Mouse (Mus musculus): ENCODE results near the gene Atp10a. TPM values are rescaled to one million over a fixed set of nuclear protein-coding genes. Genes with fewer than 3 reads are reported as not detected.

The Atp10a gene
- polyA plus RNA-seq, 1 experiment from 2014 or later = 2.4 TPM

DNA sequence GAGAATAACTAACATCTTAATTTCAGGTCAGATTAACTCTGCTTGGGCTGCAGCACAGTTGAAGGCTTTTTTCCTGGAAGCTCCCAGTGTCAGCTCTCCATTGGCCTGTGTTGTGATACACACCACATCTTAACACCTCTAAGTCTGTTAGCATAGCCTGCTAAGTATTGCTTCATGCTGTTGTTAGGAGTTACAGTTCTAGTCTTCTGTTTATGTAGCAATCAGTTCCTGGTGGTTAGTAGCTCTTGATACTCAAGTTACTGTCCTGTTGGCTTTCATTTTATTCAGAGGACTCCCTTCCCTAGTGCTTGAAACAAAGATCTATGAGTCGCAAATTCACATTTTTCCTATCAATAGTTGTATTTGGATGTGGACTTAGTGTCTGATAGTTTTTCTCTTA is 39.7 kb downstream of the Atp10a start:
- H3K36me3 ChIP-seq (replicated peaks) = no peaks in the 10 kb centered on the region
- no peaks in the 10 kb centered on the region for H3K9me3 ChIP-seq
- 91% methylated on average over 1 of the region's 1 CpGs for WGBS

DNA sequence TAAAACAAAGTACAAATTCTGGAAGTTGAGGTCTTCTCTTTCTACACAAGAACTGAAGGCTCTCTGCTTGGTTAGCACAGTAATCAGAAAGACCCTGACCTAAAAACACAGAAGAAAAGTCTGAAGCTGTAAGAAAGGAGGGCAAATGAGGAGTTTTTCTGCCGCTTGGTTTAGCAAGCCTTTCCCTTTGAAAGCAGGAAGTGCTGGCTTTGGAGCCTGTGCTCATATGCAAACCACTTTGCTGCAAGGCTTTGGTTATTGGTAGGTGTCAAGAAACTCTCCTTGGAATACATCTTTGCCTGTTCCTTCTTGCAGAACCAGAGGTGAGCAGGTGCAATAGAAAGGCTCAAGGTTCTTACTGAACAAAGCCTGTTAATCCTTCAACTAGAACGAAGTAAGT is 41.1 kb downstream of the Atp10a start:
- Histone ChIP-seq H3K27ac (no peak overlapping the region), H3K4me1 (0 out of 2 replicates have a peak, but pooled peaks cover 2% of the 10 kb centered on the region), H3K9me3 (no peaks in the 10 kb centered on the region), H3K27me3 (ENCODE audit: poor library complexity, severe bottlenecking) (no peaks in the 10 kb centered on the region), H3K4me3 (no peak overlapping the region), H3K36me3 (replicated peaks) (no peaks in the 10 kb centered on the region)
- 69% methylated on average over 2 of the region's 2 CpGs for WGBS
- DNase-seq (ENCODE audit: extremely low spot score, low spot score) = no peak

More for the DNA sequence above, 39.7 kb downstream of the Atp10a start:
- Histone ChIP-seq H3K27me3 (ENCODE audit: poor library complexity, severe bottlenecking) (no peaks in the 10 kb centered on the region), H3K4me1 (0 out of 2 replicates have a peak, but pooled peaks cover 2% of the 10 kb centered on the region), H3K27ac (no peak overlapping the region), H3K4me3 (no peak overlapping the region)
- no peak for DNase-seq (ENCODE audit: extremely low spot score, low spot score)

DNA sequence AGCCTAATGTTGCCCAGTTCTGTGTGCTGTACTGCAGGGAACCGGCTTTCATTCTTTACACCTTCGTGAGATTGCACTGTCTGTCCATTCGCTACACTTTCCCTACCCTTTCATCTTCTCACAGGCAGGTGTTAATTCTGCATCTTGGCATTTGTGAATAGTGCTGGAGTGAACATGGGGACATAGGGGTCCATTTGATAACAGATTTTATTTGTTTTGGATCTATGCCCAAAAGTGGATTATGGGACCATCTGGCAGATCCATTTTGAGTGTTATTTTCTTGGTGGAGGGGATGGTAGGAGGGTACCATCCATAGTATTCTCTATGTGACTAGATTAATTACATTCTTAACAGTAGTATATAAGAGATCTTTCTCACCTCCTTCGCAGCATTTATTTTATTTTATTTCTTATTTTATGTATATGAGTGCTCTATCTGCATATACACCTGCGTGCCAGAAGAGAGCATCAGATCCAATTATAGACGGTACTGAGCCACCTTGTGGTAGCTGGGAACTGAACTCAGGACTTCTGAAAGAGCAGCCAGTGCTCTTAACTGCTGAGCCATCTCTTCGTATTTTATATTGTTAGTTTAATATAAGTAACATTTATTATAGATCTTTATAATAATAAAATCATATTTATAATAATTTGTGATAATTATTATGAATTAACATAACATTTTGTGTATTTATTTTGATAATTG is 42.9 kb downstream of the Atp10a start:
- 90% methylated on average over 7 of the region's 7 CpGs for WGBS
- DNase-seq (ENCODE audit: extremely low spot score, low spot score) = no peak

DNA sequence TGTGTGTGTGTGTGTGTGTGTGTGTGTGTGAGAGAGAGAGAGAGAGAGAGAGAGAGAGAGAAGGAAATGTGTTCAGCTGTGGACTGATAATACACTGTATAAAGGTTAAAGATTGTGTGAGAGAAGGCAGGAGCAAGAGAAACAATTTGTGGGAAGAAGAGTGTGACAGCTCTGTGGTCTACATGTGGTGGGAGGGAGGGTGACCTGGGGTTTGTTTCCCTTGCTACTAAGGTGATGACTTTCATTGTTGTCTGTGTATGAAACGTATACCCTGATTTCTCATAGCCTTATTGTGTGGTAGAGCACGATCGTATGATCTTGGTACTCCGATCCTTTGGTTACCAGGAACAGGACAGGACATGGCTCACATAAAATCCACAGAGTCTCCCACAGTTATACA is 45.3 kb downstream of the Atp10a start:
- no peaks in the 10 kb centered on the region for H3K4me1 ChIP-seq
- H3K27ac ChIP-seq = no peak overlapping the region
- H3K9me3 ChIP-seq = no peaks in the 10 kb centered on the region
- 92% methylated on average over 4 of the region's 4 CpGs for WGBS
- DNase-seq (ENCODE audit: extremely low spot score, low spot score) = no peak
- H3K4me3 ChIP-seq = no peak overlapping the region
- H3K27me3 ChIP-seq (ENCODE audit: poor library complexity, severe bottlenecking) = no peaks in the 10 kb centered on the region
- no peaks in the 10 kb centered on the region for H3K36me3 ChIP-seq (replicated peaks)

More for the DNA sequence above, 42.9 kb downstream of the Atp10a start:
- H3K27me3 ChIP-seq (ENCODE audit: poor library complexity, severe bottlenecking) = no peaks in the 10 kb centered on the region
- H3K36me3 ChIP-seq (replicated peaks) = no peaks in the 10 kb centered on the region
- no peak overlapping the region for H3K4me3 ChIP-seq
- H3K27ac ChIP-seq = no peak overlapping the region
- H3K9me3 ChIP-seq = no peaks in the 10 kb centered on the region
- no peaks in the 10 kb centered on the region for H3K4me1 ChIP-seq

DNA sequence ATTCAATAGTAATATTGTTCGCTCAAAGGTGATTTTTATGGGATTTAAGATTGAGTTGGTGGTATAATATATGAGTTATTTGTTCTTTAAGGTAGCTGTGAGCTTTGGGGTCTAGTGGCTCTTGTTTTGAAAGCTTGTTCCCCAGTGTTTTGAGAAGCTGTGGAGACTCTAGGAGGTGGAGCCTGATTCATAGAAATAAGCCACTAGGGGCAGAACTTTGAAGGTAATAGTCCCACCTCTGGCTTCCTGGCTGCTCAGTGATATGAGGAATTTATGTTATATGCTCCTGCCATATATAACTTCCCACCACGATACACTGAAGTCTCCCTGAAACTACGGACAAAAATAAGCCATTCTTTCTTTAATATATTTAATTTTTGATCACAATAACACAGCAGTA is 49.2 kb downstream of the Atp10a start:
- WGBS = 85% methylated on average over 3 of the region's 3 CpGs

DNA sequence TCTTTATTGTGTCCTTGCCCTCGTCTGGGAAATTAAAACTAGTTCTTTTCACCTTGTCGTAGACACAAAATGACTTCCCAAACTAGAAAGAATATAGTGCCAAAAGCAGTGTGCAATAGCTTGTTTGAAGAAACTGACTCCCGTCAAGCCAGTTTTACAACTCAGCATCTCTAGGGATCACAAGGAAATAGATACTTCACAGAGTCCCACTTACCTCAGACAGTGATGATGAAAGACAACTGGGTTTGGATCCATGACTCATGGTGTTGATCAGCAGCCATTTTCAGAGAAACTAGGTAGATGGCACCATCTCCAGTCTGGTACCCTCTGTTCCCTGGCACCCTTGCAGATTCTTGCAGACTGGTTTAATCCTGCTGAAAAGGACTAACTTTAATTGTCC is 53.3 kb downstream of the Atp10a start:
- no peaks in the 10 kb centered on the region for H3K4me1 ChIP-seq
- H3K4me3 ChIP-seq = no peak overlapping the region
- H3K27me3 ChIP-seq (ENCODE audit: poor library complexity, severe bottlenecking) = no peaks in the 10 kb centered on the region
- no peak overlapping the region for H3K27ac ChIP-seq
- no peaks in the 10 kb centered on the region for H3K9me3 ChIP-seq
- 90% methylated on average over 3 of the region's 3 CpGs for WGBS
- DNase-seq (ENCODE audit: extremely low spot score, low spot score) = no peak
- no peaks in the 10 kb centered on the region for H3K36me3 ChIP-seq (replicated peaks)

More for the DNA sequence above, 49.2 kb downstream of the Atp10a start:
- H3K4me3 ChIP-seq = no peak overlapping the region
- H3K36me3 ChIP-seq (replicated peaks) = no peaks in the 10 kb centered on the region
- H3K27ac ChIP-seq = no peak overlapping the region
- no peaks in the 10 kb centered on the region for H3K27me3 ChIP-seq (ENCODE audit: poor library complexity, severe bottlenecking)
- H3K9me3 ChIP-seq = no peaks in the 10 kb centered on the region
- no peaks in the 10 kb centered on the region for H3K4me1 ChIP-seq
- DNase-seq (ENCODE audit: extremely low spot score, low spot score) = no peak

DNA sequence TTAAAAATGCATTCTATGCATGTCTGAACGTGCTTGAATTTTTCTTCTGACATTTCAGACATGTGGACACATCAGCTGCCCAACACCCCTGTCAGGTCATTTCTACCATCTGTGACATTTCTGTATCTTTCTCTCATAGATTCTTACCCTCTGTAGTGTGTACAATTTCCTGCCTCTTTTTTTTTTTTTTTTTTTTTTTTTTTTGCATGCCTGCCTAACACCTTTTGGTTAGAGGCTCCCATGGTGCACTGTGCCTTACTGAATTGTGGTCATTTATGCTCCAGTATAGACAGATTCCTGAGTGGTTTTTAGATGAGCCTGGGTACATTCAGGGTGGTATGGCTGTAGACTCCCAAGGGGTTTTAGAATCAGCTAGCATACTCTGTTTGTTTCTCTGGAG is 54.3 kb downstream of the Atp10a start:
- H3K27me3 ChIP-seq (ENCODE audit: poor library complexity, severe bottlenecking) = no peaks in the 10 kb centered on the region
- no peak for DNase-seq (ENCODE audit: extremely low spot score, low spot score)
- no peak overlapping the region for H3K27ac ChIP-seq
- H3K4me3 ChIP-seq = no peak overlapping the region
- no peaks in the 10 kb centered on the region for H3K9me3 ChIP-seq
- WGBS = 92% methylated on average over 1 of the region's 1 CpGs
- H3K36me3 ChIP-seq (replicated peaks) = no peaks in the 10 kb centered on the region
- H3K4me1 ChIP-seq = no peaks in the 10 kb centered on the region

DNA sequence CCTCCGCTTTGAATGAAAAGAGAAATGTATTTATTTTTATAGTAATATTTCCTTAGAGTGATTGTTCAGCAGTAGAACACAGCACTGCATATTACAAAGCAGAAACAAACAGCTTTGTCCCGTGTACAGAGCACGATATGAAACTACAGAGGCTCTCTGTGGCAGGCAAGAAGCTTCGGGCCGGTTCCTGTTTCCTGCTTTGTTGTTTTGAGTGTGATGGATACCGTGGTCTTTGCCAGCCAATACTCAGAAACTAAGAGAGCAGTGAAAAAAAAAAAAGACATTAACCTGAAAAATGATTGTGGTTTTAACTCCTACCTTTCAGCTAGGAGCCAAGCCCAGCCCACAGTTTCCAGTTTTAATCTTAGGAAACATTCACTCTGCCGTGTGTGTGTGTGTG is 55.8 kb downstream of the Atp10a start:
- H3K27ac ChIP-seq = no peak overlapping the region
- H3K36me3 ChIP-seq (replicated peaks) = no peaks in the 10 kb centered on the region
- no peaks in the 10 kb centered on the region for H3K4me1 ChIP-seq
- no peak overlapping the region for H3K4me3 ChIP-seq
- DNase-seq (ENCODE audit: extremely low spot score, low spot score) = no peak
- no peaks in the 10 kb centered on the region for H3K27me3 ChIP-seq (ENCODE audit: poor library complexity, severe bottlenecking)
- H3K9me3 ChIP-seq = no peaks in the 10 kb centered on the region
- 93% methylated on average over 7 of the region's 7 CpGs for WGBS

DNA sequence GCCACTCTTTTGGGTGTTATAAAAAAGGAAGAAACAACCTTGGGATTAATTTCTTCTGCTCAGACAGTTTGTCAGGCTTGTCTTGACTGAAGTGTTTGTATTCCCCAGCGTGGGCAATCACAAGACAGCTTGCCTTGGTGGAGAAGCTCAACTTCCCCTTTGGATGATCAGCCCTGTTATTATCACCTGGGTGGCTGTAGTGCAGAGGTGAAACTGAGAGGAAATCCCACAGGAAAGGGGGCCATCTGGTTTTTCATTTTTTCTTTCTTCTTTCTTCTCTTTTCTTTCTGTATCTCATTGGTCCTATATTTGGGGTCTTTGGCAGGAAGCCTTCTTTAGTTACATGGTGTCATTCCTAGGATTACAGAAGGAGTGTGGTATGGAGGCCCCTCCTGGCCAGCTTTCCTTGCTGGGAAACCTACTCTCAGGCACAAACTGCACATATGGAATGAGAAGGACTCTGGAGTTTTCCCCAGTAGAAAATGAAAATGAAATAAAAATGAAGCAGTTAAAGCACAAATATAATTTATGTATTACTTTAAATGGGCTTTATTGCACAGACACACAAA is 59.7 kb downstream of the Atp10a start:
- WGBS = 89% methylated on average over 1 of the region's 1 CpGs
- Histone ChIP-seq H3K9me3 (no peaks in the 10 kb centered on the region), H3K36me3 (replicated peaks) (no peaks in the 10 kb centered on the region), H3K27me3 (ENCODE audit: poor library complexity, severe bottlenecking) (no peaks in the 10 kb centered on the region), H3K4me1 (peaks cover 12% of the 10 kb centered on the region), H3K4me3 (no peak overlapping the region), H3K27ac (no peak overlapping the region)
- DNase-seq (ENCODE audit: extremely low spot score, low spot score) = no peak

DNA sequence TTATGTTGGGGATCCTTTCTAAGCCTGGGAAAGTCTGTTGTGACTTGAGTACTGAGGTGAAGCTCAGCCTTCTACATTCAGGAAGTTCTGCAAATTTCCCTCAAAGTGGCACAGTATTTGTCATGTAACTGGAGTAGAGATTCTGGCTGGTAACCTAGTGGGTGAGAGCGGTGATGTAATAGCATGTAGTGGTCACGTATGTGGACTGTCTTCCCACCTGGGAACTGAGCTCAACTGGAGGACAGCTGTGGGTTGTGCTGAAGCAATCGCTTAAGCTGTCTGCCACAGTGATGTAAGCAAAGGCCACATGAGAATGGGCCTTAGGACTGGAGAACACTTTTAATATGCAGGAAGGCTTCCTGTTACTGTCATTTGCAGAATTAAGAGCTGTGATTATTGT is 60.7 kb downstream of the Atp10a start:
- Histone ChIP-seq H3K27ac (no peak overlapping the region), H3K27me3 (ENCODE audit: poor library complexity, severe bottlenecking) (no peaks in the 10 kb centered on the region), H3K4me1 (peaks cover 12% of the 10 kb centered on the region), H3K36me3 (replicated peaks) (no peaks in the 10 kb centered on the region), H3K4me3 (no peak overlapping the region), H3K9me3 (no peaks in the 10 kb centered on the region)
- no peak for DNase-seq (ENCODE audit: extremely low spot score, low spot score)
- 91% methylated on average over 3 of the region's 3 CpGs for WGBS

DNA sequence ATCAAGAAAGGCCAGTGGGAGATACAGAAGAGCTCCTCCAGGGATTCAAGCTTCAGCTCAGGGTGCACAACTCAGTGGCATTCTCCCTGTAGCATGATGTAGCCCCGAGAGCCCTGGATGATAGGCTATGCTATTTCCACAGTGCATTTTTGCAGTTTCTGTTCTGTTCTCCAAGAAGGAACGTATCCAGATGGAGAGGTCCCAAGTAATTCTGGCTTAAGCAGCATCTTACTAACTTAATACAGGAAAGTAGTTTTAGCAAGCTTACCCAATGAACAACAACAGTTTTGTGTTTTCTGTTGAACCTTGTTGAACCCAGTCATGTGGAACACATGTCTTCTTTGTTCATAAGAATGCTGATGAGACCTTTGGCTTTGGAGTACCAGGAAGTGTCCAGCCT is 62.6 kb downstream of the Atp10a start:
- H3K27ac ChIP-seq = no peak overlapping the region
- no peaks in the 10 kb centered on the region for H3K36me3 ChIP-seq (replicated peaks)
- no peak overlapping the region for H3K4me3 ChIP-seq
- 75% methylated on average over 2 of the region's 2 CpGs for WGBS
- no peaks in the 10 kb centered on the region for H3K9me3 ChIP-seq
- no peak for DNase-seq (ENCODE audit: extremely low spot score, low spot score)
- no peaks in the 10 kb centered on the region for H3K27me3 ChIP-seq (ENCODE audit: poor library complexity, severe bottlenecking)
- H3K4me1 ChIP-seq = peaks cover 12% of the 10 kb centered on the region

DNA sequence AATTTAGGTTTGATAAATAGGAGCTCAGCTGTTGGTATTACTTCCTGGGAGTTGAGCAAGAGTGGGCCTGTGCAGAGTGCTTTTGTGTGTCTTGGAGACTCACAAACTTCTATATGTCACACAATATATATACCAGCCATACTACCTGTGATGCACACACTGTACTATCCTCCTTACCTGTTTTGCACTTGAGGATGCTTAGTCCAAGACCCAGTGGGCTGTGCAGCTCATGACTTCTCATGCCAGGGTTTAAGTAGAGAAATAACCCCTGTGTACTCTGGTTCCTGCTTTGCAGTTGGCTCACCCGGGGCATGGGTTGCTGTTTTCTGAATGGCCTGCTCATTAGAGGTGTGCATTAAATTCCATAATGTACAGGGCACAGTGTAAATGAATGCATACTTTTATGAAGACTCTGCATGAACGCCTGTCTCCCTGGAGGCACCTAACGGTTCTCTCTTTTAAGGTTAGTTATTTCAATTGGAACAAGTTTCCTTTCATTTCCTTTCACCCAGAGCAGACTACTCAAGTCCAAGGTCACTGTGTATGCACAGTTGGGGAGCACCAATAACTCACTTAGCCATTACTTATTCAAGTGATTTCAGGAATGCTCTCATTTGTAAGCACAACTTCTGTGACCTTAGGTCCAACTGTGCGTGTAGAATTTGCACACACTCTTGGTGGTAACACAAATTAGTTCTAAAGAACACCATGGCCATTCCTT is 63.4 kb downstream of the Atp10a start:
- Histone ChIP-seq H3K4me1 (peaks cover 12% of the 10 kb centered on the region), H3K4me3 (no peak overlapping the region), H3K36me3 (replicated peaks) (no peaks in the 10 kb centered on the region), H3K27ac (no peak overlapping the region), H3K9me3 (no peaks in the 10 kb centered on the region), H3K27me3 (ENCODE audit: poor library complexity, severe bottlenecking) (no peaks in the 10 kb centered on the region)
- DNase-seq (ENCODE audit: extremely low spot score, low spot score) = no peak
- 79% methylated on average over 4 of the region's 4 CpGs for WGBS

DNA sequence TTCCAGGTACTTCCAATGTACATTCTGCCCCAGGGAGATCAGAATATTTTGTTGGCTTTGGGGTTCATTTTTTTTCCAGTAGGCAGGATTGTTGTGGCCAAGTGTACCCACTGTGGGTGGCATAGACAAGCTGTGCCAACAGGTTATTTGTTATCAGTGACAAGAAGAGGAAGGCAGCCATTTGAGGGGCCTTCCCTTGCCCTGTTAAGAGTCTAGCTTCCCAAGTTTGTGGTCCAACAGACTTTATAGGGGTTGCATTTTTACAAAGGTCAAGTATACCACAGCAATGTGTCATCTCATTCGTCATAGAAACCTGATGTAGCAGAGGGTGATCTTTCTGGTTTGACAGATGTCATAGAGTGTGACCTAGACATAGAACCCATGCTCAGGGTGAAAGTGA is 66.3 kb downstream of the Atp10a start:
- Histone ChIP-seq H3K9me3 (no peaks in the 10 kb centered on the region), H3K4me3 (no peak overlapping the region), H3K27me3 (ENCODE audit: poor library complexity, severe bottlenecking) (no peaks in the 10 kb centered on the region), H3K27ac (no peak overlapping the region), H3K4me1 (peaks cover 12% of the 10 kb centered on the region), H3K36me3 (replicated peaks) (no peaks in the 10 kb centered on the region)
- no peak for DNase-seq (ENCODE audit: extremely low spot score, low spot score)
- WGBS = 87% methylated on average over 1 of the region's 1 CpGs
